Mouse (Mus musculus): ENCODE results near the gene Scfd2.

- no peak for TF ChIP-seq CTCF (IDR thresholded peaks at IDR 0.05; ENCODE audit: low read depth, low read length)
- no peak for TF ChIP-seq POLR2A (IDR thresholded peaks at IDR 0.05; ENCODE audit: extremely low read depth, insufficient read depth, low read length)
These were observed 277.7 kb downstream of the Scfd2 start for GRCm38 (mm10) chr5:74253724-74254328.

All from liver, adult 2 months (tissue).